Mouse (Mus musculus): ENCODE measurements around the gene Hkdc1.

- TF ChIP-seq CTCF (conservative IDR thresholded peaks at IDR 0.05; ENCODE audit: low read length) (no peak), POU5F1 (IDR thresholded peaks at IDR 0.05; ENCODE audit: borderline replicate concordance, low read length) (no peak), NANOG (IDR thresholded peaks at IDR 0.05; ENCODE audit: borderline replicate concordance, low read length) (no peak)
Observed at GRCm38 (mm10) chr10:62340991-62341390, 81.3 kb downstream of the Hkdc1 start.

All from E14TG2a.4 (cell line).